Mouse (Mus musculus) intestine, embryonic 16.5 days (tissue): ENCODE results near the gene Map3k5. TPM values are rescaled to one million over a fixed set of nuclear protein-coding genes. Genes with fewer than 3 reads are reported as not detected.

Experiments
- ATAC-seq: fragments of 200-750 bp; cut with Nextera tagmentation; 2 replicates; pipeline ENCODE4 v1.8.0; 2017; ENCODE audit warnings: moderate TSS enrichment, moderate library complexity
- H3K27ac ChIP-seq: fragments of 300-500 bp; sonication (generic); 2 replicates; pipeline ENCODE4 v1.5.1; 2014; ENCODE audit warnings: mild to moderate bottlenecking, low read length
- H3K27me3 ChIP-seq: fragments of 300-500 bp; sonication (generic); replicated peaks from 2 replicates; pipeline ENCODE4 v1.6.1; 2014; ENCODE audit warnings: low read length, control low read depth, mixed read lengths; ENCODE audit not compliant: control insufficient read depth, insufficient read depth
- H3K36me3 ChIP-seq: fragments of 300-500 bp; sonication (generic); 2 replicates; pipeline ENCODE4 v1.6.1; 2014; ENCODE audit warnings: low read length, control low read depth; ENCODE audit not compliant: control insufficient read depth, insufficient read depth
- H3K4me1 ChIP-seq: fragments of 300-500 bp; sonication (generic); 2 replicates; pipeline ENCODE4 v1.6.1; 2014; ENCODE audit warnings: low read length, control low read depth, mixed read lengths; ENCODE audit not compliant: control insufficient read depth, insufficient read depth
- H3K4me2 ChIP-seq: fragments of 300-500 bp; sonication (generic); 2 replicates; pipeline ENCODE4 v1.6.1; 2014; ENCODE audit warnings: low read depth, low read length, control low read depth
- H3K4me3 ChIP-seq: fragments of 300-500 bp; sonication (generic); 2 replicates; pipeline ENCODE4 v1.5.1; 2014; ENCODE audit warnings: mild to moderate bottlenecking, low read length
- H3K9ac ChIP-seq: fragments of 300-500 bp; sonication (generic); 2 replicates; pipeline ENCODE4 v1.6.1; 2014; ENCODE audit warnings: low read depth, low read length
- H3K9me3 ChIP-seq: fragments of 300-500 bp; sonication (generic); 2 replicates; pipeline ENCODE4 v1.6.1; 2016; ENCODE audit warnings: low read length, control low read depth; ENCODE audit not compliant: control insufficient read depth
- WGBS: fragments of 180-500 bp; shearing (Covaris S2); extraction: QIAGEN DNeasy Blood & Tissue Kit; methylation state at CpG from one replicate; pipeline ENCODE4 v1.1.7; 2014; 5-methylcytosine and 5-hydroxymethylcytosine counted together
- polyA plus RNA-seq: library from polyadenylated mRNA; unstranded; fragments of >200 nt; fragmentation: Nextera tagmentation; extraction: Ambion mirVana; gene quantifications from 2 replicates; pipeline ENCODE4 v1.2.1, GENCODE M21; 2015

The Map3k5 gene
- polyA plus RNA-seq, 1 experiment from 2014 or later, result 1.4 TPM

DNA sequence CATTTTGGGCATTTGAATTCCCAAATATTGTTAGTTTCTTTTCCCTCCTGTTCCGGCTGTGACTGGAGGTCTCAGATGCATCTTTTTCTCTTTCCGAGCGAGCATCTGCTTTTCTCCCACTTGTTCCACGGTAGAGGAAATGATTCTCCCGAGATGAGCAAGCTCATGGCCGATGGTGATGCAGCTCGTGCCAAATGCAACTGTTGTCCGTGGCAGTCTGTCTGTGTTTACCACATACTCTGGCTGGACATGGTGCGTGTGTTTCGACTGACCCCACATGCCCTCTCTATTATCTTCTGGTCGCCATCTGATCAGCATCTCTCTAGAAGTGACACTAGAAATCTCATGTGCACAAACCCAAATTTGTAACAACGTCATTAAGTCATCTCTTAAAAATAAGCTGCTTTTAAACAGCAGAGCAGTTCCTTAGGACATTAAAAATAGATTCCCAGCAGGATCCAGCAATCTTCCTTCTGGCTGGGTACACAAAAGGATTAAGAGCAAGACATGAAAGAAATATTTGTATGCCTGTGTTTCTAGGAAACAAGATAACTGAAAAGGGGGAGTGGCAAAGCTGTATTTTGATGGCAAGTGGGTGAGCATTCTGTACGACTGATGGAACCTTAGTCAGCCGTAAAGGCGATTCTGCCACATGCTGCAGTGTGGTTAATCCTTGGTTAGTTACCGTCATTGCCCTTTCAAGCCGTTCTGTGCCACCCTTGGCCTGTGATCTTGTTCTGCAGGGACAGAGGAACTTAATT lies 72.2 kb downstream of the Map3k5 start:
- Histone ChIP-seq H3K27ac (no peak overlapping the region), H3K36me3 (no peaks in the 10 kb centered on the region), H3K9me3 (no peaks in the 10 kb centered on the region), H3K4me1 (no peaks in the 10 kb centered on the region), H3K4me3 (no peak overlapping the region), H3K9ac (no peak overlapping the region), H3K4me2 (no peak overlapping the region), H3K27me3 (no peaks in the 10 kb centered on the region)
- 58% methylated on average over 17 of the region's 17 CpGs for WGBS
- no peak for ATAC-seq

DNA sequence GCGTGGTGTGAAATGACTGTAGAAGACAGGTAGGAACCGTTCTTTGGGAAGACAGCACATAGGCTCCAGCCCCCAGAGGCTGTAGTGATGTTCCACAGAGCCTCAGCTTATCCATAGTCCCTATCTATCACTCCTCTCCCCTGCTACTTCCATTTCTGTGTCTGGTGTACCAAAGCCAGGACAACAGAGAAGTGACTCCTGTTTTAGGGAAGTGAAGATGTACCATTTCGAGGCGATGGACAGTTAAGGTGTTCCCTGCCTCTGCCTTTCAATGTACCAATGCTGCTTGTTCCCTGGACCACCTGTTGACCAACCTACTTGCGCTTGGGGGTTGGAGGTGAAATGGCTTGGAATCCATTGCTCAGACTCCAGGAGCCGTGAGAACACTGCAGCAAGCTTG lies 75.0 kb downstream of the Map3k5 start:
- WGBS, result 93% methylated on average over 6 of the region's 6 CpGs
- ATAC-seq, result no peak
- Histone ChIP-seq H3K9ac (no peak overlapping the region), H3K36me3 (no peaks in the 10 kb centered on the region), H3K9me3 (no peaks in the 10 kb centered on the region), H3K4me2 (no peak overlapping the region), H3K27ac (no peak overlapping the region), H3K27me3 (no peaks in the 10 kb centered on the region), H3K4me3 (no peak overlapping the region), H3K4me1 (no peaks in the 10 kb centered on the region)

DNA sequence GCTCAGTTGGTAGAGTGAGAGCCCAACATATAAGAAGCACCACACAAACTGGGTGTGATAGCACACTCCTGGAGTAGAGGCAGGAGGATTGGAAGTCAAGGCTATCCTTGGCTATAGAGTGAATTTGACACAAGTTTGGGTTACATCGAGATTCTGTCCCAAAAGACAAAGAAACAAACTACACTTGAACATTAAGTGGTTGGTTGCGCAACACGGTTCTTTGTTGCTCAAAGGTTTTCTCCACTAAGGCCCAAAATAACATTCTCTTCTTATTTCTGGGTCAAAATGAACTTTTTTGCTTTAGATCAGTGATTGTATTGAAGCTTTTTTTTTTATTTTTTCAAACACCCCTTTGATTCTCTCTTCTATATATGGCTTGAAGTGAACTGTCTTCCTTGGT lies 75.7 kb downstream of the Map3k5 start:
- no peak overlapping the region for H3K9ac ChIP-seq
- no peaks in the 10 kb centered on the region for H3K9me3 ChIP-seq
- WGBS, result 95% methylated on average over 3 of the region's 3 CpGs
- H3K36me3 ChIP-seq, result no peaks in the 10 kb centered on the region
- H3K4me1 ChIP-seq, result no peaks in the 10 kb centered on the region
- no peak overlapping the region for H3K27ac ChIP-seq
- no peak overlapping the region for H3K4me2 ChIP-seq
- no peak overlapping the region for H3K4me3 ChIP-seq
- H3K27me3 ChIP-seq, result no peaks in the 10 kb centered on the region
- ATAC-seq, result no peak

DNA sequence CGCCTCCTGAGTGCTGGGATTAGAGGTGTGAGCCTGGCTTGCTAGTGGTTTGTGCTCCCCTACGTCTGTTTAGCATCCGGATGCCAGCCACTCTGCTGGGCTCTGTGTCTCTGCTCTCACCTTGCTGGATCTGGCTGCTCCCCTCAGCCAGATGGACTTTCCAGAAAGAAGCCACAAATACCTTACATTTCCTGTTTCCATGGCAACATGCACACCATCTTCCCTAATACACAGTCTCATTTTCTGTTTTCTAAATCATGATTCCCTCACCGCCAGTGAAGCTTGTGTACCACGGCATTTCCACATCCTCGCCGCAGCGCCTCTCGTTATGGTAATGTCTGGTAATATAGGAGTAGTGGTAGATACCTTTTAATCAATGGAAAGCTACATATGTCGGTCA lies 84.1 kb downstream of the Map3k5 start:
- Histone ChIP-seq H3K27me3 (no peaks in the 10 kb centered on the region), H3K9ac (no peak overlapping the region), H3K36me3 (no peaks in the 10 kb centered on the region), H3K4me1 (no peaks in the 10 kb centered on the region), H3K4me2 (no peak overlapping the region), H3K9me3 (peaks cover 7% of the 10 kb centered on the region), H3K27ac (no peak overlapping the region), H3K4me3 (no peak overlapping the region)
- 95% methylated on average over 10 of the region's 10 CpGs for WGBS
- ATAC-seq, result no peak

DNA sequence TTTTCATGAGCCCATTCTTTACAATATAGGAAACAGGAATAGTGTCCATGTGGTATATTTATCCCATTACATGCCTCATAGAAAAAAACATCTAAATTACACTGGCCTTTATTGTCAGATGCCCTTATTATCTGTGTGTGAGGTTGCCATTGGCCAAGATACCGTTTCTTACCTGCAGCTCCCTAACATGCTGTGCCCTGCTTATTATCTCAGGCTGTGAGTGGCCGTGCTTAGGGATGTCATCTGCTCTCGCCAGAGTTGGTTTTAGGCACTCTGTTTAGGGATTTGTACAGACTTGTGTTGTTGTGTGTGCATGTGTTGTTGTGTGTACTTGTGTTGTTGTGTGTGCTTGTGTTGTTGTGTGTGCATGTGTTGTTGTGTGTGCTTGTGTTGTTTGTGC lies 84.5 kb downstream of the Map3k5 start:
- no peak overlapping the region for H3K4me2 ChIP-seq
- H3K36me3 ChIP-seq, result no peaks in the 10 kb centered on the region
- H3K9ac ChIP-seq, result no peak overlapping the region
- no peaks in the 10 kb centered on the region for H3K4me1 ChIP-seq
- no peak for ATAC-seq
- no peak overlapping the region for H3K27ac ChIP-seq
- H3K4me3 ChIP-seq, result no peak overlapping the region
- no peaks in the 10 kb centered on the region for H3K27me3 ChIP-seq
- WGBS, result 89% methylated on average over 3 of the region's 3 CpGs
- H3K9me3 ChIP-seq, result peaks cover 7% of the 10 kb centered on the region

DNA sequence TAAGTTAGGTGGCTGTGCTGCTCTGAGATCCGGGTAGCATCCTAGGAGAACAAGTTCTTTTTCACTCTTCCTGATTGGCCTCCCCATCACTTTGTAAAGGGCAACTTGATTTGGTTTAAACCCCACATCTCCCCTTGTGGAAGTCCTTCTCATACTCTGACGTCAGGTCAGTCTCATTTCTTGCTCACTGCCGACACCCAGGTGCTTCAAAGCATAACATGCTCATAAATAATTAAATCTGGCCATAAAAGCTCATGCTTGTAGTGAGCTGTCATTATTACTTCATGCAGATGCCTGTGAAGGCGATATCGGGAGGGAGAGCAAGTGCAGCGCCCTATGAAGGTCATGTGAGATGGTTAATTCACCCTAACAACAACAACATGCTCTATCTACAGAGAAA lies 87.0 kb downstream of the Map3k5 start:
- Histone ChIP-seq H3K9ac (no peak overlapping the region), H3K4me1 (no peaks in the 10 kb centered on the region), H3K27me3 (no peaks in the 10 kb centered on the region), H3K27ac (no peak overlapping the region), H3K36me3 (no peaks in the 10 kb centered on the region), H3K4me2 (no peak overlapping the region), H3K9me3 (peaks cover 7% of the 10 kb centered on the region), H3K4me3 (no peak overlapping the region)
- 74% methylated on average over 6 of the region's 6 CpGs for WGBS
- ATAC-seq, result no peak

DNA sequence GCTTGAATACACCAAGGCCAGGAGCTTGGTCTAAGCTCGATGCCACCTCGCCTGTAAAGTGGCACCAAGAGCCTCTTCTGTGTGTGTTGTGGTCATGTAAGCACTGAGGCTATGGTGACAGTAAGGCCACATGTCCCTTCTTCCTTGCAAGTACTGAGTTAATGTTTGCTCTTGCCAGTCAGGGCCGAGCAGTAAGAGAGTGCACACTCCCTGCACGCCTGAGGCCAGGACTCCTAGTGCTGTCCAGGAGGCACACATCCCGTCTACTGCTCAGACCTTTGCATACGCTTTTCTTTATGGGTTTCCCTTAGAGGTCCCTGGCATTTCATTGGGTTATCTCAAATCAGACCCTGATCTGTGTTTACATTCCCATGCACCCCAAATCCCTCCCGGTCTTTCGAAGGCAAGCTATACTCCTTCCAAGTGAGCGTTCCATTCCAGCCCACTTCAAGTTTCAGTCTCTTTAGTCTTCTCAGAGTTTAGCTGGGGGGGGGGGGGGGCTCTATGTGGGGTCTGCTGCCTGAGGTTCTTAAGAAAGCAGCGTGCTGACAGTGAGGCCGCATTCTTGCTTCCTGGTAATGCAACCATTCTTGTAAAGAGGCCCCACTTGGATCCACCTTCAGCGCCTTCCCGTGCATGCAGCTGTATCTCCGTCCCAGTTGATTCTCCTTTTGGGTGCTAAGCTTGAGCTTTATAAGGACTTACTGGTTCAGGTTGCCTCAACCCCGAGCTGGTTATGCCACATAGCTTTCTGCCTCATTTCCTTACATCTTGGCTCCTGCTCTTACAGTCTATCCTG lies 87.6 kb downstream of the Map3k5 start:
- no peaks in the 10 kb centered on the region for H3K4me1 ChIP-seq
- H3K27me3 ChIP-seq, result no peaks in the 10 kb centered on the region
- 75% methylated on average over 15 of the region's 15 CpGs for WGBS
- ATAC-seq, result no peak
- peaks cover 7% of the 10 kb centered on the region for H3K9me3 ChIP-seq
- no peak overlapping the region for H3K27ac ChIP-seq
- no peak overlapping the region for H3K9ac ChIP-seq
- H3K4me3 ChIP-seq, result no peak overlapping the region
- no peak overlapping the region for H3K4me2 ChIP-seq
- no peaks in the 10 kb centered on the region for H3K36me3 ChIP-seq

DNA sequence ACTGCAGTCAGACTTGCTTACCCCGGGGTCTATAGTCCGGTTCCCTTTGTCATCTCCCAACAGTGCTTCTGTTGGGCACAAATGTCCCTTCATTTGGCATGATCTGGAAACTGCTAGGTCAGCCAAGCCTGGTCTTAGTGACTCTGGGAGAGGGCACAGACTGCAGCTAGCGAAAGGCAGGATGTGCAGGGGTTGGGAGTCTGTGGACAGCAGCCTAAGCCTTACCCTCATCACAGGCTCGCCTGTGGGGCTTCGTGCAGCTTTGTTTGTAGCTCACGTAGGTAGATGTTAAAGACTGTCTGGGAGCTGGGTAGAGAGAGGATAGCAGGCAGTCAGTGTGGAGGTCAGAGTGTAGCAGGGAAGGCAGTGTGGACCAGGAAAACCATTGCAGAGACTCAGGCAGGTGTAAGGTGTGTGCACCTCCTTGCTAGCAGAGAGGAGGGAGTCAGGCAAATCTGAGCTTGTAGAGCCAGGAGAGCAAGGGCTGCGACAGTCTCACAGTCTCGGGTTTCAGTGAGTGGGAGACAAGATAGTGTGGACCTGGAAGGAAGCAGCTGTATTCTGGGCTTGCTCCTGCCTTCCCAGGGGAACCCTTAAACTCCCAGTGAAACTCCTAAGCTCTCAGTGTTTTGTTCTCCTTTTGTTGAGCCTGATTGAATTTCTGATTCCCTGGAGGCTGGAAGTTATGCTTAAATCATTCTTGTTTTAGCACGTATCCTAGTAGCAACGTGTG lies 88.5 kb downstream of the Map3k5 start:
- Histone ChIP-seq H3K27me3 (no peaks in the 10 kb centered on the region), H3K27ac (no peak overlapping the region), H3K36me3 (no peaks in the 10 kb centered on the region), H3K9me3 (peaks cover 5% of the 10 kb centered on the region), H3K4me1 (no peaks in the 10 kb centered on the region), H3K4me3 (no peak overlapping the region), H3K4me2 (no peak overlapping the region), H3K9ac (no peak overlapping the region)
- 69% methylated on average over 10 of the region's 10 CpGs for WGBS
- ATAC-seq, result no peak

DNA sequence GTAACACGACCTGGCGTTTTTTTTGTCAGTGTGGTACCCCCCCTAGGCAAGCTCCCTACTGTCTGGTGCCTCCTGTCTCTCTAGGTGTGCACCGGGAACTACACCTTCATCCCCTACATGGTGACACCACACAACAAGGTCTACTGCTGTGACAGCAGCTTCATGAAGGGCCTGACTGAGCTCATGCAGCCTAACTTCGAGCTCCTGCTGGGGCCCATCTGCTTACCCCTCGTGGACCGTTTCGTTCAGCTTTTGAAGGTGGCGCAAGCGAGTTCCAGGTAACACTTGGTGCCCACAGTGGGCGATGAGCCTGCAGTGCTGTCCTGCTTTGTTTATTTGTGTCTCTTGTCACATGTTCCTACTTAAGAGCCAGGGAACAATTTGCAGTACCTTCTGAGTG lies 89.3 kb downstream of the Map3k5 start:
- no peak overlapping the region for H3K9ac ChIP-seq
- H3K9me3 ChIP-seq, result no peaks in the 10 kb centered on the region; the same call in 1 of the 2 replicates
- no peak for ATAC-seq
- H3K4me1 ChIP-seq, result no peaks in the 10 kb centered on the region
- H3K4me3 ChIP-seq, result no peak overlapping the region
- no peak overlapping the region for H3K4me2 ChIP-seq
- no peak overlapping the region for H3K27ac ChIP-seq
- no peaks in the 10 kb centered on the region for H3K36me3 ChIP-seq
- no peaks in the 10 kb centered on the region for H3K27me3 ChIP-seq
- WGBS, result 84% methylated on average over 10 of the region's 10 CpGs
